Comparison of ENCODE assay signal across 8 mouse cellular contexts in genomic region chr7:128687821-128688564, GRCm38 (mm10). TPM values are rescaled to one million over a fixed set of nuclear protein-coding genes. Genes with fewer than 3 reads are reported as not detected.
DNase-seq lines count a peak whose midpoint lies in the region; ATAC-seq and TF ChIP-seq lines count a peak whose summit lies in the region.

No protein-coding gene starts in this region.

- peak; percentile 64 for ATAC-seq in common myeloid progenitor, adult 5-6 weeks (replicated peaks; ENCODE audit: low read depth, poor library complexity, severe bottlenecking)
- peak; percentile 77 for ATAC-seq in hindbrain, embryonic 16.5 days

- peaks cover 8% of the 10 kb centered on the region for H3K9me3 ChIP-seq in hindbrain, embryonic 16.5 days (ENCODE audit: control insufficient read depth, low read length)

- no peak for TF ChIP-seq CTCF in gastrocnemius, adult 2 months (IDR thresholded peaks at IDR 0.05)

- H3K4me2 ChIP-seq in hindbrain, embryonic 16.5 days (ENCODE audit: low read length): peak overlapping the region; percentile 45

- H3K9ac ChIP-seq in hindbrain, embryonic 16.5 days (ENCODE audit: low read depth, low read length): peak overlapping the region; percentile 63

- DNase-seq in adrenal gland, adult (ENCODE audit: inconsistent age in 2 of 2, low spot score in 1 of 2): peak; percentile 79 to 92
- peak; percentile 70 for DNase-seq in gastrocnemius, adult 2 months
- DNase-seq in left cerebral cortex, adult 8-10 months (ENCODE audit: low spot score in 2 of 2): peak; percentile 72 to 77
- peak; percentile 87 for DNase-seq in right cerebral cortex, adult 18-20 months
- DNase-seq in urinary bladder, postnatal 14 days (ENCODE audit: low spot score): peak; percentile 57

- H3K79me2 ChIP-seq in macrophage (ENCODE audit: inconsistent target): no peaks in the 10 kb centered on the region

- H3K36me3 ChIP-seq in hindbrain, embryonic 16.5 days (ENCODE audit: control insufficient read depth, insufficient read depth, low read length): peaks cover 42% of the 10 kb centered on the region
- H3K36me3 ChIP-seq in macrophage (ENCODE audit: inconsistent target): peaks cover 27% of the 10 kb centered on the region

- intact Hi-C loops in gastrocnemius, adult 2 months (cut with DNase I): loop anchor here (2.0 kb wide), 1 partner anchor 121 kb away; no protein-coding TSS in a partner anchor

- no peak overlapping the region for H3K27ac ChIP-seq in gastrocnemius, adult 2 months
- peak overlapping the region; percentile 77 for H3K27ac ChIP-seq in hindbrain, embryonic 16.5 days (ENCODE audit: low read depth, low read length)
- no peak overlapping the region for H3K27ac ChIP-seq in macrophage

- WGBS in hindbrain, embryonic 16.5 days: 49% methylated on average over 56 of the region's 56 CpGs
- 39% methylated on average over 56 of the region's 56 CpGs for WGBS in macrophage (ENCODE audit: missing documents)

- no peaks in the 10 kb centered on the region for H3K27me3 ChIP-seq in hindbrain, embryonic 16.5 days (replicated peaks; ENCODE audit: control insufficient read depth, insufficient read depth, low read length)

- H3K4me1 ChIP-seq in hindbrain, embryonic 16.5 days (ENCODE audit: control insufficient read depth, insufficient read depth, low read depth, low read length): peaks cover 3% of the 10 kb centered on the region; the same call in 1 of the 2 replicates

- peak overlapping the region; percentile 73 for H3K4me3 ChIP-seq in gastrocnemius, adult 2 months
- H3K4me3 ChIP-seq in hindbrain, embryonic 16.5 days (ENCODE audit: low read length): peak overlapping the region; percentile 38
- peak overlapping the region; percentile 14; the same call in 1 of the 2 replicates for H3K4me3 ChIP-seq in macrophage (ENCODE audit: inconsistent target)

RNA-seq across cellular contexts. Expression of gene Mcmbp, which starts 52.3 kb away (rescaled TPM):
- total RNA-seq in common myeloid progenitor, adult 5-6 weeks (2017): 60.4 and 61.4 TPM in 2 replicates
- 10 to 100 TPM; 17.1 to 19.4 TPM for total RNA-seq in gastrocnemius, adult 2 months (2021)
- polyA plus RNA-seq in hindbrain, embryonic 16.5 days (2015; fragmentation: Nextera tagmentation; extraction: Ambion mirVana): 34.6 and 40.4 TPM in 2 replicates
- total RNA-seq in left cerebral cortex, adult 8-10 months (2022): 10 to 100 TPM; 24.4 to 26.8 (median 25.6) TPM
- total RNA-seq in macrophage (2018; cell fraction: chromatin; rRNA removed): 10 to 100 TPM; 24.6 to 98.2 (median 58.7) TPM
- 10 to 100 TPM; 22.0 to 40.7 (median 29.5) TPM for total RNA-seq in macrophage (2018; cell fraction: cytosol; rRNA removed)
- total RNA-seq in macrophage (2018; cell fraction: nucleus; rRNA removed): 100 to 1,000 TPM in 1 of 26 experiments, 10 to 100 TPM in 25; 25.9 to 130 (median 48.4) TPM
- polyA plus RNA-seq in macrophage (2018): 24.9 to 40.8 TPM (median 27.9 TPM) in 3 replicates

RNA-seq across cellular contexts. Expression of gene Sec23ip, which starts 56.8 kb away (rescaled TPM):
- 43.9 and 55.6 TPM in 2 replicates for total RNA-seq in common myeloid progenitor, adult 5-6 weeks (2017)
- total RNA-seq in gastrocnemius, adult 2 months (2021): 10 to 100 TPM; 22.7 to 23.5 TPM
- 32.8 and 36.3 TPM in 2 replicates for polyA plus RNA-seq in hindbrain, embryonic 16.5 days (2015; fragmentation: Nextera tagmentation; extraction: Ambion mirVana)
- total RNA-seq in left cerebral cortex, adult 8-10 months (2022): 10 to 100 TPM; 34.3 to 41.5 (median 34.8) TPM
- total RNA-seq in macrophage (2018; cell fraction: chromatin; rRNA removed): 10 to 100 TPM; 25.3 to 68.7 (median 48.5) TPM
- 10 to 100 TPM; 19.0 to 29.6 (median 24.3) TPM for total RNA-seq in macrophage (2018; cell fraction: cytosol; rRNA removed)
- 10 to 100 TPM; 22.0 to 51.4 (median 36.3) TPM for total RNA-seq in macrophage (2018; cell fraction: nucleus; rRNA removed)
- polyA plus RNA-seq in macrophage (2018): 20.6 to 23.5 TPM (median 21.4 TPM) in 3 replicates

Comparison
In these comparisons a context has a peak if more than half of its experiments do, and no peak if none do; other contexts are left out.
1. H3K4me3 ChIP-seq: peak in every context shown above with its lines; median percentile 73 in gastrocnemius, adult 2 months; 38 in hindbrain, embryonic 16.5 days; 14 in macrophage.